Mouse (Mus musculus) E14TG2a.4 (cell line): ENCODE measurements around the gene Reep6.

Experiments used
- CTCF ChIP-seq: conservative IDR thresholded peaks from 2 replicates; pipeline ENCODE4 v1.5.1; 2014; ENCODE audit warnings: low read length
- NANOG ChIP-seq: IDR thresholded peaks from 2 replicates; pipeline ENCODE4 v1.6.1; 2014; ENCODE audit warnings: borderline replicate concordance, low read length, mixed read lengths

DNA sequence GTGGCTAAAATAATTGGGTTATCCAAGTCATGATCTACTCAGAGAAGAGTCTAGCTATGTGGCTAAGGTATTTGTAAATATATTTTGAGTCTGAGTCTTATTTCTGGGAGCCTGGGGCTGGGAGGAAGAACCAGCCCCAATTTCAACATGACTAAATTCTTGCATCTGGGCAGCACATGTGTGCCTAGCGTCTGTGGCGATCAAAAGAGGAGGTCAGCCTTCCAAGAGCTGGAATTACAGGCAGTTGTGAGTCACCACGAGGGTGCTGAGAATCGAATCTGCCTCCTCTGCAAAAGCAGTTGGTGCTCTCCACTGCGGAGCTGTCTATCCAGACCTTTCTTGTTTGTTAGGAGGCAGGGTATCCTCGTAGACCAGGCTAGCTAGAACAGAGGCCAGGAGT lies 36.0 kb downstream of the Reep6 start:
- TF ChIP-seq CTCF (no peak), NANOG (no peak)
